In the genomic region with DNA sequence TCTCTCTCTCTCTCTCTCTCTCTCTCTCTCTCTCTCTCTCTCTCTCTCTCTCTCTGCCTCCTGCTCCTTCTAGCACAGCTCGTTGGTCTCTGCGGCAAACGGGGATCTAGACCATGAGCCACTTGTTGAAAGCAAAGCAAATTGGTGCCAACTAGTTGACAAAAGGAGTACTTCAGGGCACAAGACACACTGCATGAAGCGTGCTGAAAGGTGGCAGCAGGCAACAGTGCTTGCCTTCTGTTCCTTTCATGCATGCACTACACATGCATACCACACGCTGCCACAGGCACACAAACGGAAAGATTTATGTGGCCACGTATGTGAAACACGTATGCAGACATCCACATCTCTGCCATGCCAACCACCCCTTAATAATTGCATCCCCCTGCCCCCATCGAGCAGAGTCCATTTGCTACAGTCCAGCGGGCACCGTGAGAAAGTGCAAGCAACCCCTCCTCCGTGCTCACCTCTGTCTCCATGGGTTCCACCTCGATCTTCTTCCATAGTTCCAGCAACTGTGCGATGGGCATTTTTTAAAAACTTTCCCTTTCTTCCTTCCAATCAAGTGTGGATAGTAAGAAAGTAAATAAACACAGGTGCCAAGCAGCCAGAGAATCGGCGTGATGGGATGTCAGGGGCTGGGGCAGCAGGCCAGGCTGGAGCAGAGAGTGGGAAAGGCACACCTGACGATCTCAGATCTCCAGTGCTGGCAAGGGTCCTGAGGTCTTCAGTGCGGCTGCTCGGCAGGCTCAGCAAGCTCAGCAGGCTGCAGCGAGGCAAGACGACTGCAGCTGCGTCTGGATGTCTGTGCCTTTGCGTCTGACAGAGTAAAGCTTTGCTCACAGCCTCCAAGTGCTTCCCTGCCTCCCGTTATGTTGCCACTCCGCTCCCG, we compare ENCODE assay signal across 13 mouse cellular contexts. TPM values are rescaled to one million over a fixed set of nuclear protein-coding genes. Genes with fewer than 3 reads are reported as not detected.
DNase-seq lines count a peak whose midpoint lies in the region; ATAC-seq lines count a peak whose summit lies in the region.
"Not testable (repeated sequence)": the region's sequence is repeated elsewhere in the genome, so short reads cannot be mapped to it uniquely, and the experiment has no call there.
"Had no signal": no experiment of that assay in that cellular context is flagged by ENCODE, and none has a peak within 500 bp of the region (broad histone marks: within the 10 kb centered on the region; RNA-seq: fewer than 3 reads in every experiment).

No protein-coding gene starts in this region.

- H3K9ac ChIP-seq in embryonic facial prominence, embryonic 14.5 days (ENCODE audit: low read depth, low read length); forebrain, embryonic 15.5 days (replicated peaks); heart, embryonic 16.5 days (ENCODE audit: low read length); hindbrain, embryonic 14.5 days; kidney, embryonic 15.5 days; limb, embryonic 13.5 days; midbrain, embryonic 14.5 days (replicated peaks; ENCODE audit: low read length); neural tube, embryonic 12.5 days: not testable (repeated sequence)

- 26% methylated on average over 6 of the region's 26 CpGs for WGBS in embryonic facial prominence, embryonic 14.5 days
- 5% methylated on average over 4 of the region's 26 CpGs for WGBS in forebrain, embryonic 15.5 days
- WGBS in heart, embryonic 16.5 days, result 29% methylated on average over 7 of the region's 26 CpGs
- WGBS in hindbrain, embryonic 14.5 days, result 26% methylated on average over 6 of the region's 26 CpGs
- 25% methylated on average over 9 of the region's 26 CpGs for WGBS in kidney, embryonic 15.5 days
- 34% methylated on average over 7 of the region's 26 CpGs for WGBS in limb, embryonic 13.5 days
- WGBS in midbrain, embryonic 14.5 days, result 21% methylated on average over 7 of the region's 26 CpGs
- 10% methylated on average over 8 of the region's 26 CpGs for WGBS in neural tube, embryonic 12.5 days

- H3K27me3 ChIP-seq in embryonic facial prominence, embryonic 14.5 days (replicated peaks; ENCODE audit: control insufficient read depth, insufficient read depth, low read length); forebrain, embryonic 15.5 days; heart, embryonic 16.5 days (ENCODE audit: control insufficient read depth, insufficient read depth, low read length); hindbrain, embryonic 14.5 days (ENCODE audit: control insufficient read depth, insufficient read depth, low read length); kidney, embryonic 15.5 days; limb, embryonic 13.5 days; midbrain, embryonic 14.5 days (ENCODE audit: control insufficient read depth, insufficient read depth, low read length); neural tube, embryonic 12.5 days (replicated peaks): not testable (repeated sequence)

- ATAC-seq in embryonic facial prominence, embryonic 14.5 days (ENCODE audit: low read depth), result peak; percentile 68
- peak; percentile 87 for ATAC-seq in forebrain, embryonic 15.5 days (replicated peaks)
- ATAC-seq in heart, embryonic 16.5 days (replicated peaks; ENCODE audit: extremely low read depth, insufficient read depth, low FRiP score), result peak; percentile 49; the same call in 1 of the 2 replicates
- peak; percentile 85 for ATAC-seq in hindbrain, embryonic 14.5 days (ENCODE audit: low FRiP score)
- peak; percentile 64 for ATAC-seq in kidney, embryonic 15.5 days (replicated peaks; ENCODE audit: low FRiP score)
- ATAC-seq in limb, embryonic 13.5 days (ENCODE audit: low FRiP score, low read depth), result peak; percentile 15; the same call in 1 of the 2 replicates
- peak; percentile 46; the same call in 1 of the 2 replicates for ATAC-seq in midbrain, embryonic 14.5 days (ENCODE audit: low FRiP score, low TSS enrichment)
- peak; percentile 84 for ATAC-seq in neural tube, embryonic 12.5 days (ENCODE audit: low FRiP score, low read depth)

- not testable (repeated sequence) for DNase-seq in embryonic facial prominence, embryonic 14.5 days (ENCODE audit: low spot score); hindbrain, embryonic 14.5 days (ENCODE audit: low spot score); midbrain, embryonic 14.5 days

- H3K4me3 ChIP-seq in embryonic facial prominence, embryonic 14.5 days (ENCODE audit: low read depth, low read length); forebrain, embryonic 15.5 days; heart, embryonic 16.5 days (ENCODE audit: low read length); hindbrain, embryonic 14.5 days (replicated peaks; ENCODE audit: low read length); kidney, embryonic 15.5 days (replicated peaks); limb, embryonic 13.5 days; midbrain, embryonic 14.5 days (replicated peaks; ENCODE audit: low read depth, low read length); neural tube, embryonic 12.5 days: not testable (repeated sequence)

- H3K4me2 ChIP-seq in embryonic facial prominence, embryonic 14.5 days (ENCODE audit: low read depth, low read length); heart, embryonic 16.5 days (ENCODE audit: low read depth, low read length); hindbrain, embryonic 14.5 days (replicated peaks); kidney, embryonic 15.5 days; limb, embryonic 13.5 days (replicated peaks); midbrain, embryonic 14.5 days (ENCODE audit: low read length); neural tube, embryonic 12.5 days (replicated peaks): not testable (repeated sequence)
- peak overlapping the region; percentile 20; the same call in 1 of the 2 replicates for H3K4me2 ChIP-seq in forebrain, embryonic 15.5 days (replicated peaks)

- not testable (repeated sequence) for H3K9me3 ChIP-seq in embryonic facial prominence, embryonic 14.5 days (ENCODE audit: control insufficient read depth, low read length); forebrain, embryonic 15.5 days; heart, embryonic 16.5 days (replicated peaks; ENCODE audit: control insufficient read depth, low read length); hindbrain, embryonic 14.5 days (ENCODE audit: control insufficient read depth, low read length); kidney, embryonic 15.5 days (replicated peaks); limb, embryonic 13.5 days; midbrain, embryonic 14.5 days (ENCODE audit: control insufficient read depth, low read length); neural tube, embryonic 12.5 days

- H3K36me3 ChIP-seq in embryonic facial prominence, embryonic 14.5 days (ENCODE audit: control insufficient read depth, insufficient read depth, low read length); forebrain, embryonic 15.5 days; heart, embryonic 16.5 days (ENCODE audit: control insufficient read depth, insufficient read depth); hindbrain, embryonic 14.5 days (replicated peaks; ENCODE audit: control insufficient read depth, insufficient read depth); kidney, embryonic 15.5 days; limb, embryonic 13.5 days; midbrain, embryonic 14.5 days (ENCODE audit: control insufficient read depth, insufficient read depth, low read length); neural tube, embryonic 12.5 days: not testable (repeated sequence)

- not testable (repeated sequence) for H3K4me1 ChIP-seq in embryonic facial prominence, embryonic 14.5 days (ENCODE audit: control insufficient read depth, insufficient read depth, low read length); forebrain, embryonic 15.5 days; heart, embryonic 16.5 days (ENCODE audit: control insufficient read depth, insufficient read depth, low read length); hindbrain, embryonic 14.5 days (replicated peaks; ENCODE audit: control insufficient read depth, insufficient read depth, low read length); kidney, embryonic 15.5 days; limb, embryonic 13.5 days; midbrain, embryonic 14.5 days (ENCODE audit: control insufficient read depth, insufficient read depth, low read length); neural tube, embryonic 12.5 days

- H3K27ac ChIP-seq in embryonic facial prominence, embryonic 14.5 days (replicated peaks; ENCODE audit: low read depth, low read length); forebrain, embryonic 15.5 days (replicated peaks); heart, embryonic 16.5 days (ENCODE audit: low read length); hindbrain, embryonic 14.5 days; kidney, embryonic 15.5 days; limb, embryonic 13.5 days; midbrain, embryonic 14.5 days (replicated peaks; ENCODE audit: low read depth, low read length); neural tube, embryonic 12.5 days: not testable (repeated sequence)

RNA-seq across cellular contexts. Expression of gene Gm49673, which starts 46.9 kb away (rescaled TPM):
- polyA plus RNA-seq in embryonic facial prominence, embryonic 14.5 days (2014; fragmentation: Nextera tagmentation; extraction: Ambion mirVana), result not detected in 2 replicates
- polyA plus RNA-seq in forebrain, embryonic 15.5 days (2015; fragmentation: Nextera tagmentation; extraction: Ambion mirVana), result 0.14 and 0.48 TPM in 2 replicates
- not detected in 2 replicates for polyA plus RNA-seq in heart, embryonic 16.5 days (2015; fragmentation: Nextera tagmentation; extraction: Ambion mirVana)
- 0.12 and 0.27 TPM in 2 replicates for polyA plus RNA-seq in hindbrain, embryonic 14.5 days (2014; fragmentation: Nextera tagmentation; extraction: Ambion mirVana)
- polyA plus RNA-seq in kidney, embryonic 15.5 days (2015; fragmentation: Nextera tagmentation; extraction: Ambion mirVana), result 0.26 and 0.57 TPM in 2 replicates
- polyA plus RNA-seq in limb, embryonic 13.5 days (2015; fragmentation: Nextera tagmentation; extraction: Ambion mirVana), result 0.08 and 0.22 TPM in 2 replicates
- polyA plus RNA-seq in midbrain, embryonic 14.5 days (2014; fragmentation: Nextera tagmentation; extraction: Ambion mirVana), result 0.15 TPM in 1 of 2 replicates, not detected in the other
- polyA plus RNA-seq in neural tube, embryonic 12.5 days (2016; fragmentation: Nextera tagmentation; extraction: Ambion mirVana), result 0.30 TPM in 1 of 2 replicates, not detected in the other
- polyA plus RNA-seq: erythroblast, embryonic 14.5 days; large intestine, adult 2 months; liver, embryonic 16.5 days; myocyte; stomach, postnatal 0 days had no signal

RNA-seq across cellular contexts. Expression of gene Rnaset2a, which starts 47.2 kb away (rescaled TPM):
- polyA plus RNA-seq in embryonic facial prominence, embryonic 14.5 days (2014; fragmentation: Nextera tagmentation; extraction: Ambion mirVana), result 28.4 and 33.9 TPM in 2 replicates
- polyA plus RNA-seq in forebrain, embryonic 15.5 days (2015; fragmentation: Nextera tagmentation; extraction: Ambion mirVana), result 12.0 and 12.1 TPM in 2 replicates
- polyA plus RNA-seq in heart, embryonic 16.5 days (2015; fragmentation: Nextera tagmentation; extraction: Ambion mirVana), result 31.0 and 33.9 TPM in 2 replicates
- polyA plus RNA-seq in hindbrain, embryonic 14.5 days (2014; fragmentation: Nextera tagmentation; extraction: Ambion mirVana), result 18.7 and 20.0 TPM in 2 replicates
- polyA plus RNA-seq in kidney, embryonic 15.5 days (2015; fragmentation: Nextera tagmentation; extraction: Ambion mirVana), result 43.8 and 45.0 TPM in 2 replicates
- polyA plus RNA-seq in limb, embryonic 13.5 days (2015; fragmentation: Nextera tagmentation; extraction: Ambion mirVana), result 24.4 and 24.9 TPM in 2 replicates
- polyA plus RNA-seq in midbrain, embryonic 14.5 days (2014; fragmentation: Nextera tagmentation; extraction: Ambion mirVana), result 10.8 and 11.8 TPM in 2 replicates
- polyA plus RNA-seq in neural tube, embryonic 12.5 days (2016; fragmentation: Nextera tagmentation; extraction: Ambion mirVana), result 14.8 and 15.6 TPM in 2 replicates

Comparison
In these comparisons a context has a peak if more than half of its experiments do, and no peak if none do; other contexts are left out.
1. ATAC-seq: peak in every context shown above with its lines; median percentile 87 in forebrain, embryonic 15.5 days; 85 in hindbrain, embryonic 14.5 days; 84 in neural tube, embryonic 12.5 days; 68 in embryonic facial prominence, embryonic 14.5 days; 64 in kidney, embryonic 15.5 days; 49 in heart, embryonic 16.5 days; 46 in midbrain, embryonic 14.5 days; 15 in limb, embryonic 13.5 days.